Mouse (Mus musculus) R1 (cell line): Measurements from ENCODE around the gene Lurap1l.
A peak's percentile ranks its signal among the peaks of the same experiment; 100 is the strongest.

Source experiments
- DNase-seq: peaks from one replicate; pipeline ENCODE4 v3.0.0-alpha.2; 2018; ENCODE audit warnings: low read depth, low spot score

Lurap1l gene

GRCm38 (mm10) chr4:80917812-80918211 lies 7.4 kb downstream of the Lurap1l start:
- DNase-seq, result no peak

GRCm38 (mm10) chr4:80918526-80919129 lies 8.2 kb downstream of the Lurap1l start:
- DNase-seq, result no peak

GRCm38 (mm10) chr4:80919217-80919867 lies 8.9 kb downstream of the Lurap1l start:
- DNase-seq, result no peak

- no peak for DNase-seq
These were observed 11.4 kb downstream of the Lurap1l start for GRCm38 (mm10) chr4:80921646-80922489.

GRCm38 (mm10) chr4:80922654-80923053 lies 12.2 kb downstream of the Lurap1l start:
- no peak for DNase-seq

GRCm38 (mm10) chr4:80924815-80925214 lies 14.4 kb downstream of the Lurap1l start:
- no peak for DNase-seq

- DNase-seq, result no peak
These were observed 15.5 kb downstream of the Lurap1l start for GRCm38 (mm10) chr4:80925752-80926519.

GRCm38 (mm10) chr4:80934749-80935148 lies 24.3 kb downstream of the Lurap1l start:
- DNase-seq, result no peak

- DNase-seq, result no peak
These were observed 28.7 kb downstream of the Lurap1l start for GRCm38 (mm10) chr4:80939115-80939514.

GRCm38 (mm10) chr4:80940946-80941345 lies 30.5 kb downstream of the Lurap1l start:
- DNase-seq, result no peak

GRCm38 (mm10) chr4:80941978-80942377 lies 31.5 kb downstream of the Lurap1l start:
- DNase-seq, result no peak

- DNase-seq, result no peak
These were observed 34.2 kb downstream of the Lurap1l start for GRCm38 (mm10) chr4:80944605-80945004.

- DNase-seq, result no peak
These were observed 38.7 kb downstream of the Lurap1l start for GRCm38 (mm10) chr4:80949110-80949509.

- no peak for DNase-seq
These were observed 39.3 kb downstream of the Lurap1l start for GRCm38 (mm10) chr4:80949720-80950119.

- no peak for DNase-seq
These were observed 39.9 kb downstream of the Lurap1l start for GRCm38 (mm10) chr4:80950280-80950781.

GRCm38 (mm10) chr4:80952653-80953052 lies 42.2 kb downstream of the Lurap1l start:
- no peak for DNase-seq

GRCm38 (mm10) chr4:80955942-80956341 lies 45.5 kb downstream of the Lurap1l start:
- DNase-seq, result no peak

- DNase-seq, result peak; percentile 33
These were observed 57.1 kb downstream of the Lurap1l start for GRCm38 (mm10) chr4:80967526-80967925.

GRCm38 (mm10) chr4:80971846-80972245 lies 61.4 kb downstream of the Lurap1l start:
- peak; percentile 85 for DNase-seq

GRCm38 (mm10) chr4:80973896-80974295 lies 63.5 kb downstream of the Lurap1l start:
- DNase-seq, result no peak

- DNase-seq, result no peak
These were observed 80.4 kb downstream of the Lurap1l start for GRCm38 (mm10) chr4:80990819-80991218.

- no peak for DNase-seq
These were observed 93.1 kb downstream of the Lurap1l start for GRCm38 (mm10) chr4:81003528-81003927.
